Mouse (Mus musculus): ENCODE results near the gene Ccdc157. TPM values are rescaled to one million over a fixed set of nuclear protein-coding genes. Genes with fewer than 3 reads are reported as not detected.

The Ccdc157 gene
- polyA plus RNA-seq, 1 experiment from 2014 or later = 7.3 TPM

DNA sequence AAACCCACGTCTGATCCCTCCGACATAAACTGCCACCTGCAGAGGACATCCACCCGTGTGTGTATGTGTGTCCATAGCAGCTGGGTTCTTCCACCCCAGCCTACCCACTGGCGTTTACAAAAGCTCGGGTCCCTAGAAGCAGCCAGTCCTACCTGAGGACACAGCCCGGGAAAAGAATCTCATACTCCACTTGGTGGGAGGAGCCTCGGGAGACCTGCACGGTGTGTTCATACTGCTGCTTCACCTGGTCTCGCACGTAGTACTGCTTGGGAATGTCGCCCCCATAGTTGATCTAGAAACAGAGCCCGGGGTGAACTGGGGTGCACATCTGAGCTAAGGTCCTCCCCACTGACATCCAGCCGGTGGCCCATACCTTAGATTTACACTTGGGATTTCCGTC is 56.6 kb downstream of the Ccdc157 start:
- no peak for DNase-seq (ENCODE audit: low spot score)
- no peak overlapping the region for H3K4me2 ChIP-seq (replicated peaks)
- no peaks in the 10 kb centered on the region for H3K4me1 ChIP-seq (replicated peaks; ENCODE audit: control insufficient read depth, insufficient read depth, low read length)
- H3K27ac ChIP-seq = no peak overlapping the region
- H3K4me3 ChIP-seq (replicated peaks; ENCODE audit: low read length) = no peak overlapping the region
- no peak for ATAC-seq (ENCODE audit: low FRiP score)
- 89% methylated on average over 14 of the region's 14 CpGs for WGBS
- no peak overlapping the region for H3K9ac ChIP-seq
- H3K36me3 ChIP-seq (replicated peaks; ENCODE audit: control insufficient read depth, insufficient read depth) = peaks cover 7% of the 10 kb centered on the region; the same call in 1 of the 2 replicates
- H3K9me3 ChIP-seq (ENCODE audit: control insufficient read depth, low read length) = no peaks in the 10 kb centered on the region
- H3K27me3 ChIP-seq (ENCODE audit: control insufficient read depth, insufficient read depth, low read length) = no peaks in the 10 kb centered on the region

- H3K4me1 ChIP-seq (replicated peaks; ENCODE audit: control insufficient read depth, insufficient read depth, low read length) = peaks cover 6% of the 10 kb centered on the region
- no peak overlapping the region for H3K9ac ChIP-seq
- peaks cover 5% of the 10 kb centered on the region; the same call in 1 of the 2 replicates for H3K36me3 ChIP-seq (replicated peaks; ENCODE audit: control insufficient read depth, insufficient read depth)
- ATAC-seq (ENCODE audit: low FRiP score) = no peak
- no peaks in the 10 kb centered on the region for H3K9me3 ChIP-seq (ENCODE audit: control insufficient read depth, low read length)
- no peak overlapping the region for H3K27ac ChIP-seq
- H3K4me2 ChIP-seq (replicated peaks) = no peak overlapping the region
- no peak overlapping the region for H3K4me3 ChIP-seq (replicated peaks; ENCODE audit: low read length)
- 90% methylated on average over 5 of the region's 5 CpGs for WGBS
- DNase-seq (ENCODE audit: low spot score) = no peak
- no peaks in the 10 kb centered on the region for H3K27me3 ChIP-seq (ENCODE audit: control insufficient read depth, insufficient read depth, low read length)
These were observed 58.2 kb downstream of the Ccdc157 start for GRCm38 (mm10) chr11:4101851-4102250.

DNA sequence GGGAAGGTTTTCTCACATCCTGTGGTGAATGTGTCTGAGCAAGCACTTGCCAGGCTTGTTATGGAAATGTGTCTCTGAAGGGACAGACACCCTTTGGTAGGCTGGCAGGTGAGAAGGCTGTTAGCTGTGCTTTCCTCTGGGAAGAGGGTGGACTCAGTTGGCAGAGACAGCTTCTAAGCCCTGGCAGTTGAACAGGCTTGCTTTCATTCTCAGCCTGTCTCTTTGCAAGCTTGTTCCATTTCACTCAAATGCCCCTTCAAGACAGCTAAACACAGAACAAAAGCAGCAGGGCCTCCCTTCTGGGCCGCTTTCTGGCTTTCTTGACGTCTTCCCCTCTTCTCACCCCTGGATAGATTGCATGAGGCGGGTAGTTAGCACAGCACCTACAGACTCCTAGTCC is 60.6 kb downstream of the Ccdc157 start:
- DNase-seq (ENCODE audit: low spot score) = no peak
- H3K4me1 ChIP-seq (replicated peaks; ENCODE audit: control insufficient read depth, insufficient read depth, low read length) = peaks cover 19% of the 10 kb centered on the region
- no peak for ATAC-seq (ENCODE audit: low FRiP score)
- H3K4me2 ChIP-seq (replicated peaks) = no peak overlapping the region
- no peak overlapping the region for H3K27ac ChIP-seq
- no peaks in the 10 kb centered on the region for H3K9me3 ChIP-seq (ENCODE audit: control insufficient read depth, low read length)
- H3K27me3 ChIP-seq (ENCODE audit: control insufficient read depth, insufficient read depth, low read length) = no peaks in the 10 kb centered on the region
- H3K9ac ChIP-seq = no peak overlapping the region
- H3K36me3 ChIP-seq (replicated peaks; ENCODE audit: control insufficient read depth, insufficient read depth) = peaks cover 5% of the 10 kb centered on the region; the same call in 1 of the 2 replicates
- no peak overlapping the region for H3K4me3 ChIP-seq (replicated peaks; ENCODE audit: low read length)
- 75% methylated on average over 3 of the region's 3 CpGs for WGBS

GRCm38 (mm10) chr11:4098816-4099215 is 61.3 kb downstream of the Ccdc157 start:
- H3K4me2 ChIP-seq (replicated peaks) = no peak overlapping the region
- H3K27me3 ChIP-seq (ENCODE audit: control insufficient read depth, insufficient read depth, low read length) = no peaks in the 10 kb centered on the region
- H3K4me1 ChIP-seq (replicated peaks; ENCODE audit: control insufficient read depth, insufficient read depth, low read length) = peaks cover 19% of the 10 kb centered on the region
- H3K9ac ChIP-seq = no peak overlapping the region
- DNase-seq (ENCODE audit: low spot score) (no peak), ATAC-seq (ENCODE audit: low FRiP score) (no peak)
- H3K27ac ChIP-seq = no peak overlapping the region
- no peaks in the 10 kb centered on the region for H3K9me3 ChIP-seq (ENCODE audit: control insufficient read depth, low read length)
- WGBS = 73% methylated on average over 7 of the region's 7 CpGs
- H3K36me3 ChIP-seq (replicated peaks; ENCODE audit: control insufficient read depth, insufficient read depth) = peaks cover 5% of the 10 kb centered on the region; the same call in 1 of the 2 replicates
- H3K4me3 ChIP-seq (replicated peaks; ENCODE audit: low read length) = no peak overlapping the region

DNA sequence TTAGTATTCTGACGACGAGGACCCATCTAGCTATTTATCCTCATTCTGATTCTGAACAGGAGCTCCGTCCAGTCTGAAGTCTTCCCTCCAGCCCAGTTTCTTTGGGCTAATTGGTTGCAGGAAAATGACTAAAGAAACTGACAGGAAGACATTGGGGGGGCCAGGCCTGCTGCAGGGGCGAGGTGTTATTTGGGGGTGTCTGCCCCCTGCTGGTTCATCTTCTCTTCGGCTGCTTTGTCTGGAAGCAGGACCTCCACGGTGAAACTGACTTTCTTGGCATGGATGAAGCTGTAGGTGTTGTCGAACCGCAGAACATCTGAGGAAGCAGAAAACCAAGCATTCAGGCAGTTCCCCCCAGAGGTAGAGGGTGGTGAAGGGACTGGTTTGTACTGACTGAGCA is 62.0 kb downstream of the Ccdc157 start:
- Histone ChIP-seq H3K9ac (no peak overlapping the region), H3K4me3 (replicated peaks; ENCODE audit: low read length) (no peak overlapping the region), H3K36me3 (replicated peaks; ENCODE audit: control insufficient read depth, insufficient read depth) (peaks cover under 1% of the 10 kb centered on the region; the same call in 1 of the 2 replicates), H3K4me2 (replicated peaks) (no peak overlapping the region), H3K27ac (no peak overlapping the region), H3K9me3 (ENCODE audit: control insufficient read depth, low read length) (no peaks in the 10 kb centered on the region), H3K27me3 (ENCODE audit: control insufficient read depth, insufficient read depth, low read length) (no peaks in the 10 kb centered on the region), H3K4me1 (replicated peaks; ENCODE audit: control insufficient read depth, insufficient read depth, low read length) (peaks cover 19% of the 10 kb centered on the region)
- DNase-seq (ENCODE audit: low spot score) (no peak), ATAC-seq (ENCODE audit: low FRiP score) (no peak)
- 62% methylated on average over 8 of the region's 8 CpGs for WGBS

DNA sequence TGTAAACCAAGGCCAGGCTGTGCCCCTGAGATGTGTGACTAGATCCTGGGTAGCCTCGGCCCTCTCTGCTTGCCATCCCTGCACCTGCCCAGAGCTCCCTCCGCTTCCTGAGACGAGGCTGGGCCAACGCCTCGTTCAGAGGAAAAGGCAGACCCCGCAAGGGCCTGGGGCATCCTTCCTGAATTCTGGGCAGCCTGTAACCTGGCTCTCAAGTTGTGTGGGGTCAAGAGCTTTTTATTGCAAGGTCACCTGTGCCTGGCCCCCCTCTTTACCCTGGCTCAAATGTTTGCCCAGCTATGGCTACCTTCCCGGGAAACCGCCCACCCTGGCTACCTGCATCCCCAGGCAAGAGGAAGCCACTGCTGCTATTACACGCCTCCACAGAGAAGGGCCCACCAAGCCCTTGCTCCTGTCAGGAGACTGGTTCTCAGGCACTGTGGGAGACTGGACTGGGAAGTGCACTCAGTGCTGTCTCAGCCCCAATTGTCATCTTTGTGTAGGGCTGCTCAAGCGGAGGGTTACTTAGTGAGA is 62.9 kb downstream of the Ccdc157 start:
- ATAC-seq (ENCODE audit: low FRiP score) = peak; percentile 13; the same call in 1 of the 2 replicates
- Histone ChIP-seq H3K4me2 (replicated peaks) (peak overlapping the region; percentile 68), H3K27ac (peak overlapping the region; percentile 95), H3K4me1 (replicated peaks; ENCODE audit: control insufficient read depth, insufficient read depth, low read length) (peaks cover 19% of the 10 kb centered on the region), H3K4me3 (replicated peaks; ENCODE audit: low read length) (peak overlapping the region; percentile 46), H3K9ac (peak overlapping the region; percentile 73), H3K27me3 (ENCODE audit: control insufficient read depth, insufficient read depth, low read length) (no peaks in the 10 kb centered on the region), H3K9me3 (ENCODE audit: control insufficient read depth, low read length) (no peaks in the 10 kb centered on the region), H3K36me3 (replicated peaks; ENCODE audit: control insufficient read depth, insufficient read depth) (no peaks in the 10 kb centered on the region)
- WGBS = 25% methylated on average over 10 of the region's 10 CpGs
- DNase-seq (ENCODE audit: low spot score) = peak; percentile 34

DNA sequence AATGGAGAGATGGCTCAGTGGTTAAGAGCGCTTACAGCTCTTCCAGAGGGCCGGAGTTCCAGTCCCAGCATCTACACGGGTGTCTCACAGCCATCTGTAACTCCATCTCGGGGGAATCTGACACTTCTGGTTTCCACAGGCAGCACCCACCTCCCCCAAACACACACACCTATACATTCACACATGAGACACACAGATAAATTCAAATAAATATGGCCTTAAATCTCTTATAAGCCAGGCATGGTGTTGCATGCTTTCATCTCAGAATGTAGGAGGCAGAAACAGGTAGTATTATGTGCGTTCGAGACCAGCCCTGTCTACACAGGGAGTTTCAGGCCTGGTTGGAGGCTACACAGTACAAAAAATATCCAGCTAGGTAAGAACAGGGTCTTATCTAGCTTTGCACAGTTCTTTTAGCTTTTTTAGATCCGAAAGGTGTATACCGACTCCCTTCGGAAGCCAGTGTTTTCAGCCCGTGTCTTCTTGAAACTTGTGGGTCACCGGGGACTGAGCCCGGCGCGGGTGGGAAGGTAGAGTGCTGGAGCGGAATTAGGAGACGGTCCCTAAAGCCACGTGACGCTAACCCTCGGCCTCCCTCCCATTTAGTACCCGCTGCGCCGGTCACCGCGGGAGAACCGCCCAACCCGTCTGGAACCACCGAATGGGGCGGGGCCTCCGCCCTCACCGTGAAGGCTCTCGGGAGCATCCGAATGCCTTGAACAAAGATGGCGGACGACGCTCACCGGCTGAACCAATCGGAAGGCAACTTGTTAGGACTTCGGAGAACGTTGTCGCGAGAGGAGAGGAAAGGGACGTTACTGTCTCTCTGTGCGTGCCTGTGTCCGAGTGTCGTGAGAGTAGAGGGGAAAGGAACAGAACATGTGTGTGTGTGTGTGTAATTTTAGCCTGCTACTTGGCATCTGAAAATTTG is 63.8 kb downstream of the Ccdc157 start:
- 0 out of 2 replicates have a peak, but pooled peaks cover 6% of the 10 kb centered on the region for H3K36me3 ChIP-seq (replicated peaks; ENCODE audit: control insufficient read depth, insufficient read depth)
- H3K4me1 ChIP-seq (replicated peaks; ENCODE audit: control insufficient read depth, insufficient read depth, low read length) = peaks cover 19% of the 10 kb centered on the region
- WGBS = 4% methylated on average over 45 of the region's 45 CpGs
- peak overlapping the region; percentile 95 for H3K27ac ChIP-seq
- H3K4me2 ChIP-seq (replicated peaks) = peak overlapping the region; percentile 68
- DNase-seq (ENCODE audit: low spot score) (peak; percentile 97), ATAC-seq (ENCODE audit: low FRiP score) (peak; percentile 96)
- peak overlapping the region; percentile 73 for H3K9ac ChIP-seq
- H3K9me3 ChIP-seq (ENCODE audit: control insufficient read depth, low read length) = no peaks in the 10 kb centered on the region
- H3K27me3 ChIP-seq (ENCODE audit: control insufficient read depth, insufficient read depth, low read length) = no peaks in the 10 kb centered on the region
- peak overlapping the region; percentile 46 for H3K4me3 ChIP-seq (replicated peaks; ENCODE audit: low read length)

- H3K4me1 ChIP-seq (replicated peaks; ENCODE audit: control insufficient read depth, insufficient read depth, low read length) = peaks cover 19% of the 10 kb centered on the region
- no peak for ATAC-seq (ENCODE audit: low FRiP score)
- peak within 1 kb of the TSS; percentile 45 for H3K9ac ChIP-seq
- H3K9me3 ChIP-seq (ENCODE audit: control insufficient read depth, low read length) = no peaks in the 10 kb centered on the region
- peak within 1 kb of the TSS; percentile 68 for H3K4me2 ChIP-seq (replicated peaks)
- H3K27ac ChIP-seq = peak within 1 kb of the TSS; percentile 52
- DNase-seq (ENCODE audit: low spot score) = peak; percentile 68
- H3K4me3 ChIP-seq (replicated peaks; ENCODE audit: low read length) = peak within 1 kb of the TSS; percentile 46
- 6% methylated on average over 34 of the region's 34 CpGs for WGBS
- H3K27me3 ChIP-seq (ENCODE audit: control insufficient read depth, insufficient read depth, low read length) = no peaks in the 10 kb centered on the region
- 0 out of 2 replicates have a peak, but pooled peaks cover 7% of the 10 kb centered on the region for H3K36me3 ChIP-seq (replicated peaks; ENCODE audit: control insufficient read depth, insufficient read depth)
These were observed 64.7 kb downstream of the Ccdc157 start, which contains the start of gene Mtfp1 for GRCm38 (mm10) chr11:4095171-4096053. Mtfp1 (minus strand) TSS chr11:4095445.
